Mouse (Mus musculus) embryonic fibroblast, embryonic 13.5 days (primary cell): ENCODE results near the gene Lrrc75b.

Source experiments
- CTCF ChIP-seq: IDR thresholded peaks from 2 replicates; pipeline ENCODE4 v1.5.1; 2011; ENCODE audit warnings: mild to moderate bottlenecking, control low read depth, low read length, moderate library complexity, borderline replicate concordance; ENCODE audit not compliant: insufficient read depth
- POLR2A ChIP-seq: IDR thresholded peaks from 2 replicates; pipeline ENCODE4 v1.6.1; 2011; ENCODE audit warnings: low read depth, mild to moderate bottlenecking, control low read depth, low read length, moderate library complexity

DNA sequence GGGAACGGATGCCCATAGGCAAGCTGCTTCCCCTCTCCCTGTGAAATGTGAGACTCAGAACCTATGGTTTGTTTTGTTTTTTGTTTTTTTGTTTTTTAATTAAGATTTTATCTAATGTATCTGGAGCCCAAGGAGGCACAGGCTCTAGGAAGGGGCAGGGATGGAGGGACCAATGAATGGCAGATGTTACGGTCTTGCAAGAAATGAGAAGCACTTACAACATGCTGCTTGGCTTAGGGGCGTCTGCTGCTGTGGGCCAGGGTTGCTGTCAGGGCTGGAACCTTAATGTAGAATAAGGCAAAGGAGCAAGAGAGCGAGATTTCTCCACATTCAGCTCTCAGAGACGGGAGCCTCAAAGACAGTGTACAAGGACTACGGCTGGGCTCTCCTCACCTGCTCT, 4.6 kb downstream of the Lrrc75b start:
- no peak for TF ChIP-seq POLR2A
- no peak for TF ChIP-seq CTCF
